Mouse (Mus musculus) C2C12 (cell line): ENCODE data around the gene Mecr. TPM values are rescaled to one million over a fixed set of nuclear protein-coding genes. Genes with fewer than 3 reads are reported as not detected.

ENCODE experiments used
- H3K27me3 ChIP-seq: one replicate; pipeline ENCODE4 v1.6.1; 2011; ENCODE audit not compliant: control insufficient read depth, insufficient read depth, insufficient read length
- H3K36me3 ChIP-seq: one replicate; pipeline ENCODE4 v1.6.1; 2011; ENCODE audit not compliant: control insufficient read depth, insufficient read depth
- H3K4me3 ChIP-seq: one replicate; pipeline ENCODE4 v1.5.1; 2011; ENCODE audit warnings: mild to moderate bottlenecking, control low read depth; ENCODE audit not compliant: poor library complexity, insufficient read depth, severe bottlenecking
- H3K79me2 ChIP-seq: one replicate; pipeline ENCODE4 v1.6.1; 2011; ENCODE audit not compliant: control insufficient read depth, insufficient read depth
- H3K79me3 ChIP-seq: one replicate; pipeline ENCODE4 v1.6.1; 2011; ENCODE audit warnings: low read depth, control low read depth
- H3ac ChIP-seq: one replicate; pipeline ENCODE3; 2011; ENCODE audit warnings: low read depth; ENCODE audit not compliant: control insufficient read depth, insufficient read length
- CEBPB ChIP-seq: IDR thresholded peaks from one replicate; pipeline ENCODE4 v1.6.1; 2011; ENCODE audit warnings: low read depth, mild to moderate bottlenecking, control low read depth, moderate library complexity
- CTCF ChIP-seq: IDR thresholded peaks from one replicate; pipeline ENCODE4 v1.5.1; 2011; ENCODE audit not compliant: control insufficient read depth, insufficient read depth, insufficient read length
- FOSL1 ChIP-seq: IDR thresholded peaks from one replicate; pipeline ENCODE4 v1.8.0; 2011; ENCODE audit warnings: mild to moderate bottlenecking, low read length; ENCODE audit not compliant: poor library complexity, insufficient read depth, severe bottlenecking
- MAX ChIP-seq: IDR thresholded peaks from one replicate; pipeline ENCODE4 v1.6.1; 2011; ENCODE audit warnings: mild to moderate bottlenecking, control low read depth
- MYOD1 ChIP-seq: IDR thresholded peaks from one replicate; pipeline ENCODE4 v1.6.1; 2011; ENCODE audit warnings: low read depth; ENCODE audit not compliant: control insufficient read depth, insufficient read length
- MYOG ChIP-seq: IDR thresholded peaks from one replicate; pipeline ENCODE4 v1.6.1; 2011; ENCODE audit not compliant: control insufficient read depth, insufficient read length; ENCODE audit errors: extremely low read depth
- USF1 ChIP-seq: IDR thresholded peaks from one replicate; pipeline ENCODE4 v1.6.1; 2011; ENCODE audit warnings: low read depth, mild to moderate bottlenecking, control low read depth, moderate library complexity
- polyA plus RNA-seq: library from polyadenylated mRNA; unstranded; fragments of >200 nt; fragmentation: generic; extraction: Trizol; gene quantifications from one replicate; pipeline ENCODE4 v1.2.1, GENCODE M21; 2012; ENCODE audit warnings: missing spikeins

Mecr gene
- polyA plus RNA-seq, 1 experiment, result 49.4 TPM

GRCm38 (mm10) chr4:131805255-131805654, 38.0 kb upstream of the Mecr start:
- no peak overlapping the region for H3ac ChIP-seq
- H3K4me3 ChIP-seq, result no peak overlapping the region
- H3K27me3 ChIP-seq, result peaks cover 8% of the 10 kb centered on the region
- TF ChIP-seq FOSL1 (no peak), CTCF (no peak), USF1 (no peak), MYOD1 (no peak), CEBPB (no peak), MYOG (no peak), MAX (no peak)
- H3K79me2 ChIP-seq, result no peaks in the 10 kb centered on the region
- H3K79me3 ChIP-seq, result no peaks in the 10 kb centered on the region
- no peaks in the 10 kb centered on the region for H3K36me3 ChIP-seq

- TF ChIP-seq MAX, result no peak
- no peak for TF ChIP-seq MYOD1
- no peak for TF ChIP-seq CTCF
- no peak for TF ChIP-seq CEBPB
- TF ChIP-seq USF1, result no peak
- no peak for TF ChIP-seq MYOG
- Histone ChIP-seq H3ac (no peak overlapping the region), H3K4me3 (no peak overlapping the region), H3K36me3 (no peaks in the 10 kb centered on the region), H3K79me3 (no peaks in the 10 kb centered on the region), H3K79me2 (no peaks in the 10 kb centered on the region), H3K27me3 (peaks cover 18% of the 10 kb centered on the region)
These were observed 30.8 kb upstream of the Mecr start for GRCm38 (mm10) chr4:131812458-131812857.

GRCm38 (mm10) chr4:131813798-131814197, 29.5 kb upstream of the Mecr start:
- H3K4me3 ChIP-seq, result no peak overlapping the region
- H3K36me3 ChIP-seq, result no peaks in the 10 kb centered on the region
- H3K79me3 ChIP-seq, result no peaks in the 10 kb centered on the region
- no peak overlapping the region for H3ac ChIP-seq
- TF ChIP-seq MYOD1, result no peak
- TF ChIP-seq CEBPB, result no peak
- TF ChIP-seq MAX, result no peak
- no peak for TF ChIP-seq MYOG
- TF ChIP-seq CTCF, result no peak
- no peak for TF ChIP-seq USF1
- TF ChIP-seq FOSL1, result no peak
- no peaks in the 10 kb centered on the region for H3K79me2 ChIP-seq
- peaks cover 20% of the 10 kb centered on the region for H3K27me3 ChIP-seq

GRCm38 (mm10) chr4:131814869-131815268, 28.4 kb upstream of the Mecr start:
- Histone ChIP-seq H3K79me2 (no peaks in the 10 kb centered on the region), H3K27me3 (peaks cover 22% of the 10 kb centered on the region), H3K36me3 (no peaks in the 10 kb centered on the region), H3ac (no peak overlapping the region), H3K79me3 (no peaks in the 10 kb centered on the region), H3K4me3 (no peak overlapping the region)
- TF ChIP-seq CTCF (no peak), MYOD1 (no peak), MAX (no peak), CEBPB (no peak), FOSL1 (no peak), USF1 (no peak), MYOG (no peak)

DNA sequence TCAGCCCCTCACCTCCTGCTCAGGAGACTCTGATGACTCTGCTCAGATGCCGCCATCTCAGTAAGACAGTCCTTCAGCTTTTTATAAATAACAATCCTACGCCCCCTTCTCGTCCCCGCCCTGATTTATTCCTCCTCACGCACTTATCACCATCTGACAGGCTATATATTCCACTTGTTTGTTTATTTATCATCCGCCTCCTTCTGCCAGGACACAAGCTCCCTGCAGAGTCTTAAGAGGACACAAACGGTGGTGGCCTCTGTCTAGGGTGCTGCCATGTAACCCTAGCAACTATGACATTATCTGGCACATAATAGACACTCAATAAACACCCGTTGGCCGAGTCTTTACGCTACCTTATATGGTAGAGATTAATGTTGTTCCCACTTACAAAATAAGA, 27.5 kb upstream of the Mecr start:
- Histone ChIP-seq H3K4me3 (no peak overlapping the region), H3K36me3 (no peaks in the 10 kb centered on the region), H3ac (no peak overlapping the region), H3K79me3 (no peaks in the 10 kb centered on the region), H3K79me2 (no peaks in the 10 kb centered on the region), H3K27me3 (peaks cover 26% of the 10 kb centered on the region)
- TF ChIP-seq FOSL1 (no peak), MYOG (no peak), CTCF (no peak), MYOD1 (no peak), CEBPB (no peak)

- no peaks in the 10 kb centered on the region for H3K36me3 ChIP-seq
- H3K4me3 ChIP-seq, result no peak overlapping the region
- H3K27me3 ChIP-seq, result peaks cover 18% of the 10 kb centered on the region
- no peaks in the 10 kb centered on the region for H3K79me3 ChIP-seq
- no peaks in the 10 kb centered on the region for H3K79me2 ChIP-seq
- H3ac ChIP-seq, result no peak overlapping the region
- no peak for TF ChIP-seq MAX
- TF ChIP-seq FOSL1, result no peak
- TF ChIP-seq MYOD1, result no peak
- no peak for TF ChIP-seq CTCF
- TF ChIP-seq USF1, result no peak
- no peak for TF ChIP-seq CEBPB
These were observed 24.3 kb upstream of the Mecr start for GRCm38 (mm10) chr4:131818926-131819325.
